Mouse (Mus musculus) cerebellum, postnatal 4 days (tissue): Measurements from ENCODE around the gene Sdk2.

Source experiments
- DNase-seq, 2 experiments: peaks; one replicate each; pipeline ENCODE4 v3.0.0; 2022; ENCODE audit warnings: low spot score in 2 of 2, mixed read lengths in 1 of 2

Sdk2 gene

GRCm38 (mm10) chr11:113843920-113844319 lies 222.9 kb downstream of the Sdk2 start:
- DNase-seq = no peak

- no peak for DNase-seq
Measured at GRCm38 (mm10) chr11:113842879-113843278, 224.0 kb downstream of the Sdk2 start.

- DNase-seq = no peak
Measured at GRCm38 (mm10) chr11:113831608-113832007, 235.2 kb downstream of the Sdk2 start.

GRCm38 (mm10) chr11:113828081-113828554 lies 238.7 kb downstream of the Sdk2 start:
- DNase-seq = no peak

- no peak for DNase-seq
Measured at GRCm38 (mm10) chr11:113820005-113820404, 246.8 kb downstream of the Sdk2 start.

GRCm38 (mm10) chr11:113819001-113819400 lies 247.8 kb downstream of the Sdk2 start:
- DNase-seq = no peak

- no peak for DNase-seq
Measured at GRCm38 (mm10) chr11:113816971-113817548, 249.8 kb downstream of the Sdk2 start.

GRCm38 (mm10) chr11:113816439-113816838 lies 250.4 kb downstream of the Sdk2 start:
- DNase-seq = no peak

GRCm38 (mm10) chr11:113811546-113812339 lies 255.1 kb downstream of the Sdk2 start:
- DNase-seq = no peak

GRCm38 (mm10) chr11:113810638-113811545 lies 256.0 kb downstream of the Sdk2 start:
- peak; percentile 71 to 85 for DNase-seq

- DNase-seq = no peak
Measured at GRCm38 (mm10) chr11:113807086-113807485, 259.8 kb downstream of the Sdk2 start.

- DNase-seq = no peak
Measured at GRCm38 (mm10) chr11:113806382-113807077, 260.3 kb downstream of the Sdk2 start.

- DNase-seq = no peak
Measured at GRCm38 (mm10) chr11:113805974-113806373, 260.9 kb downstream of the Sdk2 start.

GRCm38 (mm10) chr11:113803321-113803941 lies 263.4 kb downstream of the Sdk2 start:
- no peak for DNase-seq

GRCm38 (mm10) chr11:113802456-113802855 lies 264.4 kb downstream of the Sdk2 start:
- no peak for DNase-seq

GRCm38 (mm10) chr11:113800026-113800425 lies 266.8 kb downstream of the Sdk2 start:
- DNase-seq = no peak

GRCm38 (mm10) chr11:113799041-113799447 lies 267.8 kb downstream of the Sdk2 start:
- DNase-seq = no peak

- peak in 1 of 2 experiments; percentile 56 for DNase-seq
Measured at GRCm38 (mm10) chr11:113798011-113798410, 268.8 kb downstream of the Sdk2 start.

GRCm38 (mm10) chr11:113797014-113797983 lies 269.5 kb downstream of the Sdk2 start:
- no peak for DNase-seq

- DNase-seq = peak in 1 of 2 experiments; percentile 13
Measured at GRCm38 (mm10) chr11:113795846-113796245, 271.0 kb downstream of the Sdk2 start.
